Mouse (Mus musculus) heart, adult 2 months (tissue): ENCODE data around the gene Nfe2l2.

Experiments
- CTCF ChIP-seq: fragments of 200-600 bp; IDR thresholded peaks from 2 replicates; pipeline ENCODE4 v1.8.1; 2022; ENCODE audit warnings: antibody characterized with exemption, mild to moderate bottlenecking, moderate library complexity
- EP300 ChIP-seq: fragments of 200-500 bp; IDR thresholded peaks from 2 replicates; pipeline ENCODE4 v1.6.1; 2011; ENCODE audit warnings: low read depth, low read length, control low read depth; ENCODE audit not compliant: insufficient read depth

GRCm38 (mm10) chr2:75659629-75659960, 44.8 kb downstream of the Nfe2l2 start:
- TF ChIP-seq CTCF (peak; percentile 28; the same call in 1 of the 2 replicates), EP300 (0 out of 2 replicates have a peak, but pooled peaks have one; percentile 19)
